Mouse (Mus musculus) frontal cortex, postnatal 10 days (tissue): ENCODE measurements around the gene Atp2b2.

Source experiments
- DNase-seq, 2 experiments: peaks; one replicate each; pipeline ENCODE4 v3.0.0; 2022; ENCODE audit warnings: low spot score in 2 of 2, mixed read lengths in 1 of 2

Atp2b2 gene

GRCm38 (mm10) chr6:114042332-114042731 lies at the start of gene Atp2b2:
Atp2b2 (minus strand) TSS chr6:114042613.
- DNase-seq: no peak

GRCm38 (mm10) chr6:114089626-114090025 lies 47.2 kb upstream of the Atp2b2 start:
- DNase-seq: peak in 1 of 2 experiments; percentile 68

- no peak for DNase-seq
Observed at GRCm38 (mm10) chr6:114087106-114087505, 44.7 kb upstream of the Atp2b2 start.

- DNase-seq: no peak
Observed at GRCm38 (mm10) chr6:114078556-114078955, 36.1 kb upstream of the Atp2b2 start.

GRCm38 (mm10) chr6:114076560-114076959 lies 34.1 kb upstream of the Atp2b2 start:
- DNase-seq: peak; percentile 77 to 79

- DNase-seq: no peak
Observed at GRCm38 (mm10) chr6:114076061-114076460, 33.6 kb upstream of the Atp2b2 start.

GRCm38 (mm10) chr6:114074929-114075328 lies 32.5 kb upstream of the Atp2b2 start:
- no peak for DNase-seq

GRCm38 (mm10) chr6:114074256-114074655 lies 31.8 kb upstream of the Atp2b2 start:
- DNase-seq: no peak

GRCm38 (mm10) chr6:114071564-114071963 lies 29.2 kb upstream of the Atp2b2 start:
- DNase-seq: peak in 1 of 2 experiments; percentile 40

- no peak for DNase-seq
Observed at GRCm38 (mm10) chr6:114063100-114063499, 20.7 kb upstream of the Atp2b2 start.

- no peak for DNase-seq
Observed at GRCm38 (mm10) chr6:114062688-114063087, 20.3 kb upstream of the Atp2b2 start.

- DNase-seq: no peak
Observed at GRCm38 (mm10) chr6:114059206-114059605, 16.8 kb upstream of the Atp2b2 start.

GRCm38 (mm10) chr6:114058030-114058808 lies 15.8 kb upstream of the Atp2b2 start:
- DNase-seq: no peak

GRCm38 (mm10) chr6:114055311-114055710 lies 12.9 kb upstream of the Atp2b2 start:
- no peak for DNase-seq

GRCm38 (mm10) chr6:114044962-114045361 lies 2.5 kb upstream of the Atp2b2 start:
- DNase-seq: peak; percentile 41 to 46

GRCm38 (mm10) chr6:114042836-114043235 lies 423 bp upstream of the Atp2b2 start:
- no peak for DNase-seq

GRCm38 (mm10) chr6:114041911-114042284 lies 515 bp downstream of the Atp2b2 start:
- DNase-seq: no peak

GRCm38 (mm10) chr6:114041097-114041910 lies 1.1 kb downstream of the Atp2b2 start:
- DNase-seq: peak in 1 of 2 experiments; percentile 39

GRCm38 (mm10) chr6:114035704-114036103 lies 6.7 kb downstream of the Atp2b2 start:
- DNase-seq: no peak

- DNase-seq: no peak
Observed at GRCm38 (mm10) chr6:114032822-114033221, 9.6 kb downstream of the Atp2b2 start.

GRCm38 (mm10) chr6:114023794-114024193 lies 18.6 kb downstream of the Atp2b2 start:
- no peak for DNase-seq

- no peak for DNase-seq
Observed at GRCm38 (mm10) chr6:114022104-114022503, 20.3 kb downstream of the Atp2b2 start.

- DNase-seq: no peak
Observed at GRCm38 (mm10) chr6:114013801-114014200, 28.6 kb downstream of the Atp2b2 start.
